Mouse (Mus musculus) hindbrain, embryonic 15.5 days (tissue): ENCODE measurements around the gene 1500011B03Rik. TPM values are rescaled to one million over a fixed set of nuclear protein-coding genes. Genes with fewer than 3 reads are reported as not detected.

Source experiments
- ATAC-seq: fragments of 200-750 bp; cut with Nextera tagmentation; 2 replicates; pipeline ENCODE4 v1.8.0; 2017; ENCODE audit warnings: low read depth, moderate number of reproducible peaks, moderate TSS enrichment; ENCODE audit not compliant: low FRiP score
- H3K27ac ChIP-seq: fragments of 300-500 bp; sonication (generic); replicated peaks from 2 replicates; pipeline ENCODE4 v1.5.1; 2015; ENCODE audit warnings: mild to moderate bottlenecking, inconsistent platforms
- H3K27me3 ChIP-seq: fragments of 300-500 bp; sonication (generic); 2 replicates; pipeline ENCODE4 v1.6.1; 2015; ENCODE audit warnings: control low read depth, inconsistent platforms
- H3K36me3 ChIP-seq: fragments of 300-500 bp; sonication (generic); 2 replicates; pipeline ENCODE4 v1.6.1; 2015; ENCODE audit warnings: control low read depth, inconsistent platforms
- H3K4me1 ChIP-seq: fragments of 300-500 bp; sonication (generic); replicated peaks from 2 replicates; pipeline ENCODE4 v1.6.1; 2015; ENCODE audit warnings: control low read depth, inconsistent platforms
- H3K4me2 ChIP-seq: fragments of 300-500 bp; sonication (generic); 2 replicates; pipeline ENCODE4 v1.6.1; 2015; ENCODE audit warnings: moderate library complexity, mild to moderate bottlenecking, inconsistent platforms
- H3K4me3 ChIP-seq: fragments of 300-500 bp; sonication (generic); 2 replicates; pipeline ENCODE4 v1.5.1; 2015; ENCODE audit warnings: mild to moderate bottlenecking, inconsistent platforms
- H3K9ac ChIP-seq: fragments of 300-500 bp; sonication (generic); 2 replicates; pipeline ENCODE4 v1.6.1; 2015; ENCODE audit warnings: inconsistent platforms
- H3K9me3 ChIP-seq: fragments of 300-500 bp; sonication (generic); 2 replicates; pipeline ENCODE4 v1.6.1; 2016; ENCODE audit warnings: control low read depth, inconsistent platforms
- WGBS: fragments of 180-500 bp; shearing (Covaris S2); methylation state at CpG from one replicate; pipeline ENCODE4 v1.1.7; 2015; 5-methylcytosine and 5-hydroxymethylcytosine counted together
- polyA plus RNA-seq: library from polyadenylated mRNA; unstranded; fragments of >200 nt; fragmentation: Nextera tagmentation; extraction: Ambion mirVana; gene quantifications from 2 replicates; pipeline ENCODE4 v1.2.1, GENCODE M21; 2015

Gene 1500011B03Rik
- polyA plus RNA-seq, 1 experiment from 2014 or later, result 286 TPM

DNA sequence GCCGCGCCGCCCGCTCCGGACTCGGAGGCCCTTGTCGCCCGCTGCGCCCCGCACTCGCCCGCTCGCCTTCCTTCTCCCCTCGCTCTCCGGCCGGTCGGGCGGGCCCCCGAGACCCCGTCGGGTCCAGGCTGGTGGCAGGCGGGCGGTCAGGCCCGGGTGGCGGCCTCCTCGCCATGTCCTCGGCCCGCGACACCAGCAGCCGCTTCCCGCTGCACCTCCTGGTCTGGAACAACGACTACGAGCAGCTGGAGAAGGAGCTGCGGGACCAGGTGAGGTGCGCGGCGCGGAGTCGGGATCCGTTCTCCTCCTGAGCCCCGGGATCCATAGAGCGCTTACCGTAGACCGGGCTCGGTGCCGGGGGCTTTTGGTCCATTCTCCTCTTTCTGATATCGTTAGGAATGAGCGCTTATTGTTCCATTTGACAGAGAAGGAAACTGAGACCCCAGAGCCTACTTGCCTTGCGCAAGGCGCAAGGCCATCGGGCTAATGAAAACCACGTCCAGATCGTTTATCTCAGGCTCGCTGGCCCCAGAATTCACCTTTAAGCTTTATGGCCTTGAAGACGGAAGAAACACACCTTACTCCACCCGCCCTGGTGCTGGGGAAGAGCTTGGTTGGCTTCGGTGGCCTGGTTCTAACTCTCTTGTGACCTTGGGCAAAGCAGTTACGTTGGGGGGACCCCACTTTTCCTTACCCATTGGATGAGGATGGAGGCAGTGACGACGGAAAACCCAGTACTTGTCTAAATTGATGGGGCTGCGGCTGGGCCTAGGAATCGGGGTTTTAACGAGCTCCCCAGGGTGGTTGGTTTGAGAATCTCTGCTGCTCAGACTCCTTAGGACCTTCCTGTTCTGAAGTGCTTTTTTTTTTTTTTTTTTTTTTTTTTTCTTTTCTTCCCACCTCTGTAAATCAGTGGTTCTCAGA is 48.0 kb downstream of the 1500011B03Rik start, which contains the start of gene Git2:
Gene Git2, minus strand, starts transcription at position 462 of the 924 bp plus-strand sequence.
- Histone ChIP-seq H3K9ac (peak within 1 kb of the TSS; percentile 100), H3K4me1 (peaks cover 59% of the 10 kb centered on the region), H3K27ac (peak within 1 kb of the TSS; percentile 99), H3K27me3 (no peaks in the 10 kb centered on the region), H3K4me3 (peak within 1 kb of the TSS; percentile 98), H3K4me2 (peak within 1 kb of the TSS; percentile 75), H3K9me3 (no peaks in the 10 kb centered on the region), H3K36me3 (no peaks in the 10 kb centered on the region)
- WGBS, result under 1% methylated on average over 60 of the region's 63 CpGs
- peak; percentile 4 for ATAC-seq

DNA sequence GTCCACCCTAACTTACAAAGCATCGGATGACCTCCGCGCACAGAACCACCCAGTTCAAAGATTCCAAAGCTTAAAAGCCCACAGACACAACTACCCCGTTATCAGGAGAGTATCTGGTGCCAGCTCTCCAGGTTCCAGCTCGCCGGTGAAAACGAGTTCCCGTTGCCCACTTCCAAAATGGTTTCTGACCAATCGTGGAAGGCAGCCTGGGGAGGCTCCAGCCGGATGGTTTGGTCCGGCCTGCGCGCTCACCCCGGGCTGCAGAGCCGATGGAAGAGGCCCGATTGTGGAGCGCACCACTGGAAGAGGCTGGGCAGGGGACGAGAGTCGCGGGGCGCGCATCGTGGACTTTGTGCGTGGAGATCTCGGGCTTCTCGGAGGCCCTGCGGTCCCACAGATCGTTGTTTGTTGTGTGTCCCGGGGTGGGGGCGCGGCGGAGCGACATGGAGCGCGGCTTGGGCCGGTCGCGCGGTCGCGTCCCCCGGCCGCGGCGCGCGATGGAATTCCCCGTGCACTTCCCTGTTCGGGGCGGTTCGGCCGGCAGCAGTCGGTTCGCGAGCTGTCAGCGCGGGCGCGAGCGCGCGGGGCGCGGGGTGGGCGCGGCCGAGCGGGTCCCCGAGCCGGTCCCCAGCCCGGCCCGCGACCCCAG is 48.7 kb downstream of the 1500011B03Rik start, which contains the start of gene Ankrd13a:
Gene Ankrd13a, plus strand, starts transcription at position 275 of the 649 bp plus-strand sequence.
- H3K27me3 ChIP-seq, result no peaks in the 10 kb centered on the region
- peak within 1 kb of the TSS; percentile 98 for H3K4me3 ChIP-seq
- no peaks in the 10 kb centered on the region for H3K9me3 ChIP-seq
- peak within 1 kb of the TSS; percentile 99 for H3K27ac ChIP-seq
- no peaks in the 10 kb centered on the region for H3K36me3 ChIP-seq
- H3K4me1 ChIP-seq, result peaks cover 59% of the 10 kb centered on the region
- H3K4me2 ChIP-seq, result peak within 1 kb of the TSS; percentile 75
- ATAC-seq, result peak; percentile 88
- under 1% methylated on average over 65 of the region's 73 CpGs for WGBS
- peak within 1 kb of the TSS; percentile 100 for H3K9ac ChIP-seq

DNA sequence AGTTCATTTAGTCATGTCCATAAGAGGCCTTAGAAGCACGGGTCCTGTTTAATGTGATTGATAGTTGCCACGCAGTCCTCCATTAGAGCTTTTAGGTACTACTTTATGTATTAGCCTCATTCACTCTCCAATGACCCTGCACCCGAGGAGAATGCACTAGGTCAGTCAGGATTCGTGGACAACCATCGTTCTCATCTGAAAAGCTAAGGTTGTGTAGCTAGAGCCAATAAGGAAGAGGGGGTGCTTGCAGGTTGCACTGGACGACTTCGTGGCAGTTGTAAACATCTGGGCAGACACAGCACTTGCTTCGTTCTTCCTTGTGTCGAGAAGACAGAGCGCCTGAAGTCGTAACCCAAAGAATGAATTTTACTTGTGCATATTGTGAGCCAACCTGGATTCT is 49.5 kb downstream of the 1500011B03Rik start:
- Histone ChIP-seq H3K27me3 (no peaks in the 10 kb centered on the region), H3K36me3 (no peaks in the 10 kb centered on the region), H3K4me3 (peak overlapping the region; percentile 98), H3K9me3 (no peaks in the 10 kb centered on the region), H3K9ac (peak overlapping the region; percentile 100), H3K4me1 (peaks cover 57% of the 10 kb centered on the region), H3K27ac (peak overlapping the region; percentile 99), H3K4me2 (peak overlapping the region; percentile 75)
- 1% methylated on average over 11 of the region's 11 CpGs for WGBS
- peak; percentile 24; the same call in 1 of the 2 replicates for ATAC-seq

DNA sequence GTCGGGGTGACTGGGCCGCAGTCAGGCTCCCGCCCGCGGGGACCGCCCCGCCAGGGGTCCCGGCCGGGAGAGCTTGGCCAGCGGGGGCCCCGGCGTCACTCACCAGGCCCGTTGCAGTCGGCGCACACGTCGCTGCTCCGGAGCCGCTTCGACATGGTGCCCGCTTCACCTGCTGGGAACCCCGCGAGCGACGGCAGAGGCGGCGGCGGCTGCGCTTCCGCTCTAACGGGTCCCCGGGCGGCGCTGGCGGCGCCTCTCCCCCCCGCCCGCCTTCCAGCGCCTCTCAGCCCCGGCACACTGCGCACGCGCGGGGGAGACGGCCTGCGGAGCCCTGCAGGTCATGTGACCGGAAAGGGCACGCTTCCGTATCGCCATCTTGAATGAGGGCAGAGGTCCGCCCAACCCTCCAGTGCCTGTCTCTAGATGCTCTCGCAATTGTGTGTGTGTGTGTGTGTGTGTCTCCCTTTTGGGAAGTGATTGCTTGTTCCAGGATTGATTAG is 50.0 kb downstream of the 1500011B03Rik start:
- Histone ChIP-seq H3K9me3 (no peaks in the 10 kb centered on the region), H3K36me3 (no peaks in the 10 kb centered on the region), H3K27ac (peak overlapping the region; percentile 99), H3K9ac (peak overlapping the region; percentile 100), H3K4me1 (peaks cover 56% of the 10 kb centered on the region), H3K27me3 (no peaks in the 10 kb centered on the region), H3K4me2 (peak overlapping the region; percentile 75), H3K4me3 (peak overlapping the region; percentile 98)
- WGBS, result under 1% methylated on average over 48 of the region's 52 CpGs
- peak; percentile 81 for ATAC-seq

DNA sequence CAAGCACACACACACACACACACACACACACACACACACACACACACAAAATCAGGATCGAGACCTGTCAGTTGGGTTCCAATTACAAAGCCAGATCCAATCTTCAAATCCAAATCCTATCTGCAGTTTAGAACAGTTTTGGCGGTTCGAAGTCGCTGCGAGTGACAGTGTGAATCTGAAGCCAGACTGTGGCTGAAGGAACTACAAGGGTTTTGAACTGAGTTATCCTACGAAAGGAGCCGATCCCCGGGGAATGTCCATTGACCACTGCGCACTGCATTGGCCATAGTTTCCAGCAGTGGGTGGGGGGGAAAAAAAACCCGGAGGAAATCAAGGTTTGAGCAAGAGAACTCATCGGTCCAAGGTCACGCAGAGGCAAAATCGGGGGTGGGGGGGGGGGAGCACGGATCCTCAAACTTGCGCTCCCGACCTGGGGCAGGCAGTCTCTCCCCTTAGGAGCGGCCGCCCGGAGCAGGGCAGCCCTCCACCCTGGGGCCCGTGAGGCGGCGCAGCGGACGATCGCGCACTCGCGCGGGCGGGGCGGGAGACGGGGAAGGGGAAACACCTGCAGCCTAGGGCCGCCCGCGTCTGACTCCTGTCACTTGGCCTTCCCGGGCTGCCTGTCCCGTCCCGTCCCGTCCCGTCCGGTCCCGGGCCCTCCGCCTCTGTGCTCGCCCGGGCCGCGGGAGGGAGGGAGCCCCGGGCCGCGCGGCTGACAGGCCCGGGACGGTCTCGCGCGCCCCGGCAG is 50.6 kb downstream of the 1500011B03Rik start:
- ATAC-seq, result peak; percentile 32

DNA sequence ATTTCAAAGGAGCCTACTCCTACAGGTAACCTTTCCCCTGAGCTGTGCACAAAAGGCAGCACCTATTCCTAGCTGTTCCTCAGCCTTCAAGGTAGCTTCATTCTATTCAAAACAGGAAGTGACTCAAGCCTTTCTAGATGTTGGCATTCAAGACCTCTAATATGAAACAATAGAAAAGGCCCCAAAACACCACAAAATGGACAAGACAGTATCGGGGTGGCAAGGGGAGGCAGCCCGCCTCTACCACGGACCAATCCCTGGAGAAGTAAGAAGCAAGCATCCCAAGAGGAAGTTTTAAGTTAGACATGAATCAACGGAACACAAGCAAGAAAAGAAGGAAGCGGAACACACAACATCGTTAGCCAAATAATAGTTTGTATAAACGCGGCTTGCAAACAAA is 51.5 kb downstream of the 1500011B03Rik start:
- H3K36me3 ChIP-seq, result no peaks in the 10 kb centered on the region
- no peak overlapping the region for H3K9ac ChIP-seq
- no peaks in the 10 kb centered on the region for H3K27me3 ChIP-seq
- H3K4me3 ChIP-seq, result peak overlapping the region; percentile 98
- H3K9me3 ChIP-seq, result no peaks in the 10 kb centered on the region
- ATAC-seq, result no peak
- H3K4me1 ChIP-seq, result peaks cover 42% of the 10 kb centered on the region
- WGBS, result 74% methylated on average over 8 of the region's 8 CpGs
- 0 out of 2 replicates have a peak overlapping the region, but pooled peaks have one; percentile 8 for H3K27ac ChIP-seq
- H3K4me2 ChIP-seq, result peak overlapping the region; percentile 75

More for the DNA sequence above, 50.6 kb downstream of the 1500011B03Rik start:
- 2% methylated on average over 38 of the region's 57 CpGs for WGBS
- Histone ChIP-seq H3K27ac (peak overlapping the region; percentile 99), H3K4me1 (peaks cover 50% of the 10 kb centered on the region), H3K4me2 (peak overlapping the region; percentile 75), H3K36me3 (no peaks in the 10 kb centered on the region), H3K9ac (peak overlapping the region; percentile 82), H3K4me3 (peak overlapping the region; percentile 98), H3K9me3 (no peaks in the 10 kb centered on the region), H3K27me3 (no peaks in the 10 kb centered on the region)

DNA sequence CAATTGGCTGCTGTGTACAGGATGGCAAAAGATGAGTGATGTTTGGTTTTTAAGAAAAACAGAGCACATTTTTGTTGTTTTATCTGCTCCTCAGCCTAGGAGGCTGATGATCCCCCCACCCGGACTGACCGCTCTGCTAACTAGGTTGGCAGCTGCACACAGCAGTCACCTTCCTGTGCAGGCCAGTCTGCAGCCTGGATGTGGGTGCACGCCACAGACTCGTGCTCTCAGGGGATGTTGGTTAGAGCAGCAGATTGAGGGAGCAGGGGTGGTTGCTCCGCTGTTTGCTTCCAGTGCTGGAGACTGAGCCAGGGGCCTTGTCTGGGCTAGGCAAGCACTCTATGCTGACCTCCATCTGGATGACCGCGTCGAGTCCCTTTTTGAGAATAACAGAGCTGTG is 53.5 kb downstream of the 1500011B03Rik start:
- H3K9ac ChIP-seq, result no peak overlapping the region
- H3K27ac ChIP-seq, result no peak overlapping the region
- WGBS, result 85% methylated on average over 8 of the region's 8 CpGs
- no peak overlapping the region for H3K4me3 ChIP-seq
- ATAC-seq, result no peak
- H3K27me3 ChIP-seq, result no peaks in the 10 kb centered on the region
- peaks cover 12% of the 10 kb centered on the region; the same call in 1 of the 2 replicates for H3K36me3 ChIP-seq
- H3K4me2 ChIP-seq, result no peak overlapping the region
- peaks cover 26% of the 10 kb centered on the region for H3K4me1 ChIP-seq
- no peaks in the 10 kb centered on the region for H3K9me3 ChIP-seq

DNA sequence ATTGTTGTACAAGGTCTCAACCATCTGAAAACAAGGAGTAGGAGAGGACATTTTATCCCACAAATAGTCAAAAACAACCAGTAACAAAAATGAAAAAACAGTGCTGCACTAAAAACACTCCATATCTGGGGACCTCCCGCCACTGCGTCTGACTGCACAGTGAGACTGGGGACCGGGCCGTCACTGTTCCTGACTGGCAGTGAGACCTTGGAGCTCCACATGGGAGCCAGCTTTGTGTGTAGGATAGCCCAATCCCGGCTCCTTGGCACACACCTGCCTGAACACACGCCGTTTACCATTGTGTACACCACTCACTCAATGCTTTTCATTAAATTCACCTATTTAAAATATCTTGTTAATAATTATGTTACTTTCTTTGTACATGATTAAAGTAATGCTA is 56.1 kb downstream of the 1500011B03Rik start:
- WGBS, result 80% methylated on average over 7 of the region's 7 CpGs
- H3K9me3 ChIP-seq, result no peaks in the 10 kb centered on the region
- peaks cover 23% of the 10 kb centered on the region for H3K4me1 ChIP-seq
- H3K4me3 ChIP-seq, result no peak overlapping the region
- no peak overlapping the region for H3K4me2 ChIP-seq
- no peak overlapping the region for H3K27ac ChIP-seq
- ATAC-seq, result no peak
- H3K36me3 ChIP-seq, result peaks cover 35% of the 10 kb centered on the region
- no peaks in the 10 kb centered on the region for H3K27me3 ChIP-seq
- H3K9ac ChIP-seq, result no peak overlapping the region

DNA sequence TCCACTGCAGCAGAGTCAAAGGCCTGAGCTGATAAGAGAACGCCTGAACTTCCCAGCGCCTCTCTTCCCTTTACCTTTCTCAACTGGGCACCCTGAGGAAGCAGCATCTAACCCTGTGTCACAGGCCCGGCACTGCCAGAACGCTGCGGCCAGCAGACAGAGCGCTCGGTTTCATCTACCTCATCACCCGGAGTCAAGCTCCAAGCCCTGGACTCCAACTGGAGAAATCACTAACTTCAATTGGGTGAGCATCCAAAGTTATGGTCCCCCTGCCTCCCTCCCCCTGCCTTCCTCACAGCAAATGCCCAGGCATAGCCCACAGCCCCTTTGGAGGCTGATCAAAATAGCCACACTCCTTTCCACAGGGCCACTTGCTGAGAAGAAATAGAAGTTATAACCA is 56.6 kb downstream of the 1500011B03Rik start:
- Histone ChIP-seq H3K9me3 (no peaks in the 10 kb centered on the region), H3K4me2 (no peak overlapping the region), H3K4me3 (no peak overlapping the region), H3K4me1 (peaks cover 18% of the 10 kb centered on the region), H3K36me3 (peaks cover 40% of the 10 kb centered on the region), H3K9ac (no peak overlapping the region), H3K27ac (no peak overlapping the region), H3K27me3 (no peaks in the 10 kb centered on the region)
- no peak for ATAC-seq
- 87% methylated on average over 8 of the region's 8 CpGs for WGBS

DNA sequence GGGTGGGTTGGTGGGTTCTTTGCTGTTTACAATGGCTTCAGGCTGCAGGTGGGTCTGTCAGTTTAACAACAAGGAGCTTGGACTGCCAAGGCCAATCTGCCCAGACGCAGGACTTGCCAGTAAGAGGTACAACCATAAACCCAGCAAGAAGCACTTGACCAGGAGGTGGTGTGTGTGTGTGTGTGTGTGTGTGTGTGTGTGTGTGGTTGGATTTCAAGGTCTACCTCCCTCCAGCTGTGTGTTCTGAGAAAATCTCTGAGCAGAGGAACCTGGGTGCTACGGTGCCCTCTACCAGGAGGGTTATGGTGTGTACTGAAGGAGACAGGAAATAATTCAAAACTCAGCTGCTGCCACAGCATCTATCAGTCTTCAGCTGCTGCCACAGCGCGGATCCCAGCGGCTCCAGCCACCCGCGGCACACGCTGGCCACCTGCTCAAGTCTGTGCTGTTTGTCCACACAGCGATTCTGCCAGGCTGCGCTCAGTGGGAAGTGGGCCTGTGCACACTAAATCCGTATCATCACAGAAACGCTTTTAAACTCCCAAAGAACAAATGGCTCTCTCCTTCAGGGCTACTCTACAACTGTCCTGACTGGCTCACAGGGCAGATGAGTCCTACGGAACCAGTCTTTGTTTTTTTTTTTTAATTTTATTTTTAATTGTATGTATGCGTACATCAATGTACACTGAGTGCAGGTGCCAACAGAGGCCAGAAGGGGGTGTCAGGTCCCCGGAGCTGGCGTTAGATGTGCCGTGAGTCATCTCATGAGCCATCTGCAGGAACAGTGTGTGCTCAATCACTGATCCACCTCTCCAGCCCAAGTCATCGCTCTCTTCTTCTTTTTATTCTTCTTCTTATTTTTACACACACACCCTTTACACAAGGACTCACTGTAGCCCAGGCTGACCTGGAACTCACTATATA is 58.2 kb downstream of the 1500011B03Rik start:
- Histone ChIP-seq H3K9ac (no peak overlapping the region), H3K4me1 (0 out of 2 replicates have a peak, but pooled peaks cover 4% of the 10 kb centered on the region), H3K4me3 (no peak overlapping the region), H3K36me3 (peaks cover 53% of the 10 kb centered on the region), H3K27me3 (no peaks in the 10 kb centered on the region), H3K4me2 (no peak overlapping the region), H3K9me3 (no peaks in the 10 kb centered on the region), H3K27ac (no peak overlapping the region)
- 0 out of 2 replicates have a peak, but pooled peaks have one; percentile 15 for ATAC-seq
- 80% methylated on average over 18 of the region's 18 CpGs for WGBS
